Mouse (Mus musculus) midbrain, embryonic 11.5 days (tissue): ENCODE results near the gene Cdk13. TPM values are rescaled to one million over a fixed set of nuclear protein-coding genes. Genes with fewer than 3 reads are reported as not detected.

Experiments used
- ATAC-seq: fragments of 200-750 bp; cut with Nextera tagmentation; 2 replicates; pipeline ENCODE4 v1.8.0; 2017; ENCODE audit warnings: moderate TSS enrichment, moderate library complexity; ENCODE audit not compliant: low FRiP score
- DNase-seq: peaks from one replicate; pipeline ENCODE4 v3.0.0; 2015; ENCODE audit warnings: low spot score; ENCODE audit errors: missing footprints
- H3K27ac ChIP-seq: fragments of 300-500 bp; sonication (generic); 2 replicates; pipeline ENCODE4 v1.5.1; 2014; ENCODE audit warnings: low read depth, low read length
- H3K27me3 ChIP-seq: fragments of 300-500 bp; sonication (generic); 2 replicates; pipeline ENCODE4 v1.6.1; 2014; ENCODE audit warnings: mild to moderate bottlenecking, low read length, moderate library complexity, mixed read lengths; ENCODE audit not compliant: control insufficient read depth, insufficient read depth
- H3K36me3 ChIP-seq: fragments of 300-500 bp; sonication (generic); 2 replicates; pipeline ENCODE4 v1.6.1; 2014; ENCODE audit warnings: mild to moderate bottlenecking, low read length, moderate library complexity, mixed read lengths; ENCODE audit not compliant: control insufficient read depth, insufficient read depth
- H3K4me1 ChIP-seq: fragments of 300-500 bp; sonication (generic); 2 replicates; pipeline ENCODE4 v1.6.1; 2014; ENCODE audit warnings: low read length; ENCODE audit not compliant: control insufficient read depth, insufficient read depth
- H3K4me2 ChIP-seq: fragments of 300-500 bp; sonication (generic); 2 replicates; pipeline ENCODE4 v1.6.1; 2014; ENCODE audit warnings: mild to moderate bottlenecking, moderate library complexity
- H3K4me3 ChIP-seq: fragments of 300-500 bp; sonication (generic); 2 replicates; pipeline ENCODE4 v1.5.1; 2014; ENCODE audit warnings: low read depth, low read length
- H3K9ac ChIP-seq: fragments of 300-500 bp; sonication (generic); 2 replicates; pipeline ENCODE4 v1.6.1; 2014; ENCODE audit warnings: low read length
- H3K9me3 ChIP-seq: fragments of 300-500 bp; sonication (generic); 2 replicates; pipeline ENCODE4 v1.6.1; 2016; ENCODE audit warnings: low read length; ENCODE audit not compliant: control insufficient read depth
- WGBS: fragments of 180-500 bp; shearing (Covaris S2); extraction: QIAGEN DNeasy Blood & Tissue Kit; methylation state at CpG from one replicate; pipeline ENCODE4 v1.1.7; 2014; 5-methylcytosine and 5-hydroxymethylcytosine counted together
- polyA plus RNA-seq: library from polyadenylated mRNA; unstranded; fragments of >200 nt; fragmentation: Nextera tagmentation; extraction: Ambion mirVana; gene quantifications from 2 replicates; pipeline ENCODE4 v1.2.1, GENCODE M21; 2014

Gene Cdk13
- polyA plus RNA-seq, 1 experiment from 2014 or later: 17.1 TPM

DNA sequence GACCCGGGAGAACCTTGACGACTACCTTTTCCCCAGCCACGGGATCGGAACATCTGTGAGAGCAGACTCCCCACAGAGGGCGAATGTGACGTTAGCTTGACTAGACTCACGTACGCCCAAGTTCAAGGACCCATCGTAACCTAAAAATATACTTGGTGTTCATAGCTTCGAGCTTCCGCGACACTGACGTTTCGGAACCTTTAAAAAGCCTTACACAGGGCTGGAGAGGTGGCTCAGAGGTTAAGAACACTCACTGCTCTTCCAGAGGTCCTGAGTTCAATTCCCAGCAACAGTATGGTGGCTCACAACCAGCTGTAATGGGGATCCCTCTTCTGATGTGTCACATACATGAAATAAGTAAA is 698 bp upstream of the Cdk13 start:
- H3K4me3 ChIP-seq: peak overlapping the region; percentile 98
- under 1% methylated on average over 14 of the region's 14 CpGs for WGBS
- no peaks in the 10 kb centered on the region for H3K36me3 ChIP-seq
- H3K27ac ChIP-seq: peak overlapping the region; percentile 80
- peaks cover 4% of the 10 kb centered on the region for H3K4me1 ChIP-seq
- H3K4me2 ChIP-seq: peak overlapping the region; percentile 59
- no peaks in the 10 kb centered on the region for H3K27me3 ChIP-seq
- DNase-seq: no peak
- no peaks in the 10 kb centered on the region for H3K9me3 ChIP-seq
- H3K9ac ChIP-seq: peak overlapping the region; percentile 77
- no peak for ATAC-seq

DNA sequence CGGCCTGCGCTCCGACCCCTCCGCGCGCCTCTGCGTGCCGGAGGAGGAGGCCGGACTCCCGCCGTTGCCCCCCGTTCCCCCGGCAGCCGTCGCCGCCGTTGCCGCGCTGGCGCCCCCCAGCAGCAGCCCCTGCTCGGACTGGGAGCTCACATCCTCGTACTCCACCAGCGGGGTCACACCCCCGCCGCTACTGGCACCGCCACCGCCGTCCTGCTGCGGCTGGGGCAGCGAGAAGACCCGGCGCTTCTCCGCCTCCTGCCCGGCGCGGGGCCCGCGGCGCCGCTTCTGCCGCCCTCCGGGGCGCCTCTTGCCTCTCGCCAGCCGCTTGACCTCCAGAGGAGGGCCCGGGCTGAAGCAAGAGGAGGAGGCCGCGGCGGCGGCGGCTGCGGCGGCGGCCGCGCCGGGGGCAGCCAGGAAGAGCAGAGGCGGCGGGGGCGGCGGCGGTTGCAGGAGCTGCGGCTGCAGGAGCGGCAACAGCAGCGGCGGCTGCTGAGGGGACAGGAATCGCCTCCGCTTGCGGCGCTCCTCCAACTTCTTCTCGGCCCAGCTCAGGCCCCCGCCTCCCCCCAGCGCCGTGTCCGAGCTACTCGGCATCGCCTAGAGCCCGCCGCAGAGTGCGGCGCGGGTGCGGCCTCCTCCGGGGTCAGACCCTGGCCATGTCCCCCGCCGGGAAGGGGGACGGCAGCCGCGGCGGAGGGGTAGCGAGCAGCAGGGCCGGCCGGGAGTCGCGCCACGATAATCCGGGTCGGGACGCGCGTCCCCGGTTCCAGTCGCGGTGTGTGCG is 647 bp downstream of the Cdk13 start:
- Histone ChIP-seq H3K4me1 (peaks cover 4% of the 10 kb centered on the region), H3K4me3 (peak overlapping the region; percentile 98), H3K9ac (peak overlapping the region; percentile 96), H3K4me2 (peak overlapping the region; percentile 89), H3K27me3 (no peaks in the 10 kb centered on the region), H3K9me3 (no peaks in the 10 kb centered on the region), H3K36me3 (no peaks in the 10 kb centered on the region), H3K27ac (peak overlapping the region; percentile 96)
- peak; percentile 56 for ATAC-seq
- WGBS: under 1% methylated on average over 79 of the region's 105 CpGs
- peak; percentile 96 for DNase-seq

DNA sequence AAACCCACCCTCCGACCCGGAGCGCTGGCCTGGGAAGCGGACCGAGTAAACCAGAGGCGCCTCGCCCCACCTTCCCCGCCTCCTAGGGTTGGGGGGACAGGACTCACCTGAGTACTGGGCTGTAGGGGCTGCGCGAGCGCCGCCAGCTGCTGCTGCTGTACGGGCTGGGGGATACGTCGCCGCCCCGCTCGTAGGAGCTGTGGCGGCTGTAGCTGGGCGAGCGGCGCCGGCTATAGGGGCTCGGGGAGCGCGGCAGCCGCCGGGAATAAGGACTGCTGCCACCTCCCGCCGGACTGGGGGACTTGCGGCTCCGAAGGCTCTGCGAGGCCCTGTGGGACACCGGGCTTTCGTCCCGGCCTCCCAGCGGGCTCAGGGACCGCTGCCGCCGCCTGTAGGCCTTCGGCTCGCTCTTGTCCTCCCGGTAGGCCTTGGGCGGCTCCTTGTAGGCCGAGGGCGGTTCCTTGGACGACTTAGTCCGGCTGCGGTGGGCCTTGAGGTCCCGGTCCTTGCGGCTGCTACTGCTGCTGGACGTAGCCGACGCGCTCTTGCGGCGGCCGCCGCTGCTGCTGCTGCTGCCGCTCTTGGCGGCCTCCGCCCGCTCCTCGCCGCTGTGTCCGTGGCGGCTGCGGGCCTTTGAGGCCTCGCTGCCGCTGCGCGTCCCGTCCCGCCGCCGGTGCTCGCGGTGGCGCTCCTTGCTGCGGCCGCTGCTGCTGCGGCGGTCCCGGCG is 1.4 kb downstream of the Cdk13 start:
- Histone ChIP-seq H3K9ac (peak overlapping the region; percentile 96), H3K4me3 (peak overlapping the region; percentile 98), H3K4me2 (peak overlapping the region; percentile 89), H3K27ac (peak overlapping the region; percentile 96), H3K27me3 (no peaks in the 10 kb centered on the region), H3K9me3 (no peaks in the 10 kb centered on the region), H3K36me3 (no peaks in the 10 kb centered on the region), H3K4me1 (peaks cover 4% of the 10 kb centered on the region)
- WGBS: under 1% methylated on average over 70 of the region's 85 CpGs
- DNase-seq: peak; percentile 97
- peak; percentile 57 for ATAC-seq

DNA sequence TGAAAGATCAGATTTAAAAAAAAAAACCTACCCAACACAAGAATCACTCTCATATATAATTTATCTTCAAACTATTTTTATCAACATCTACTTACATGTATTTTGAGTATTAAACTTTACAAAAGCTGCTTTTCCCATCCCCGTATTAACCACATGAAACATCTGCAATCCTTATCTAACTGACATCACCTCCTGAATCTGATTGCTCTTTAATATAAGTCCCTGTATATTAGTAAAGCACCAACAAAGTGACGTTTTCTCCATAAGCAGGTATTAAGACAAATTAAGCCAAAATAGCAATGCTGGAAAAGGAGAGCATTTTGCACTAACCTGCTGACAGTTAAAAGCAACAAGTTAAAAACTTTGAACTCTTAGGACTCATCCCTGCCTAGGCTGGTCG is 2.0 kb downstream of the Cdk13 start:
- Histone ChIP-seq H3K4me2 (peak overlapping the region; percentile 89), H3K9ac (peak overlapping the region; percentile 96), H3K4me1 (peaks cover 4% of the 10 kb centered on the region), H3K4me3 (peak overlapping the region; percentile 98), H3K27ac (peak overlapping the region; percentile 96; the same call in 1 of the 2 replicates), H3K9me3 (no peaks in the 10 kb centered on the region), H3K27me3 (no peaks in the 10 kb centered on the region), H3K36me3 (no peaks in the 10 kb centered on the region)
- DNase-seq (no peak), ATAC-seq (no peak)
- 4% methylated on average over 3 of the region's 3 CpGs for WGBS

DNA sequence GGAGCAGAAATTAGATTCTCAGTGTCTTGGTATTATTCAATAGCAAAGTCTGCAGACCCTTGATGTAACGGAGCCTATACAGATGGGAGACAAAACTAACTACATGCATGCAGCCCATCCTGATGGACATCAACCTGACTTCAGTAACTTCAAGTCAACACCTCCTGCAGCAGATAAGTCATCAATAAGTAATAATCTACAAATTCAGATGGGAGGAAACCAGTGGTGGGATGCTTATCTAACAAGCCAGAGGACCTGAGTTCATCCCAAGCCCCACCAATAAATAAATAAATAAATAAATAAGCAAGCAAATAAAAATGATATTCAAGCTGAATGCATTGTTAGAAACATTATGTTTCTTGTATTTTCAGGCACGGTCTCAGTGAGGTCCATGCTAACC is 5.2 kb downstream of the Cdk13 start:
- ATAC-seq: no peak
- Histone ChIP-seq H3K4me2 (no peak overlapping the region), H3K9ac (no peak overlapping the region), H3K27me3 (no peaks in the 10 kb centered on the region), H3K27ac (no peak overlapping the region), H3K9me3 (no peaks in the 10 kb centered on the region), H3K4me1 (peaks cover 4% of the 10 kb centered on the region), H3K36me3 (no peaks in the 10 kb centered on the region), H3K4me3 (no peak overlapping the region)
- DNase-seq: no peak
- WGBS: 92% methylated on average over 2 of the region's 2 CpGs

DNA sequence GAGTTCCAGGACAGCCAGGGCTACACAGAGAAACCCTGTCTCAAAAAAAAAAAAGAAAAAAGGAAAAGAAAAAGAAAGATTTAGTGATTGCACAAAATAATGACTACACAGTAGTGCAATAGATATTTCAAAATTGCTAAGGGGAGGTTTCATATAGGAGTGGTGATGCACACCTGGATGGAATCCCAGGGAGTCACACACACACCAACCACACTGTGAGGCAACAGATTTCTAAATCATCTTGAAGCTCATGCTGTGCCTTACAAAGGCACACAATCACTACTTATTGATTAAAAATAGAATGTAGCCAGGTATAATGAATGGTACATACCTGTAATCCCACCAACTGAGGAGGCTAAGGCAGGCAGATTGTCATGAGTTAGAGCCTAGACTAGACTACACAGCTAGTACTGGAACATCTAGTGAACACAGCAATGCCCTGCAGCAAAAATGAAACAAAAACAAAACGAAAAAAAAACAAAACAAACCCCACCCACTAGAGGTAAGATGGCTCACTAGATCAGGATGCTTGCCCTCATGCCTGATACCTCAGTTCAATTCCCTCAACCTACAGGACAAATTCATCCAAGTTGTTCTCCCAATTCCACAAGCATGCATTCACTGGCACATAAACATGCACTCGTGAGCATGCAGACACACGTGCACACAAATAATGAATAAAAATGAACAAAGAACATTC is 9.0 kb downstream of the Cdk13 start:
- H3K4me3 ChIP-seq: no peak overlapping the region
- no peaks in the 10 kb centered on the region for H3K36me3 ChIP-seq
- no peaks in the 10 kb centered on the region for H3K27me3 ChIP-seq
- no peak overlapping the region for H3K27ac ChIP-seq
- no peak for ATAC-seq
- H3K4me1 ChIP-seq: no peaks in the 10 kb centered on the region; the same call in 1 of the 2 replicates
- no peak overlapping the region for H3K9ac ChIP-seq
- no peaks in the 10 kb centered on the region for H3K9me3 ChIP-seq
- no peak overlapping the region for H3K4me2 ChIP-seq
- DNase-seq: no peak
- 92% methylated on average over 3 of the region's 3 CpGs for WGBS

DNA sequence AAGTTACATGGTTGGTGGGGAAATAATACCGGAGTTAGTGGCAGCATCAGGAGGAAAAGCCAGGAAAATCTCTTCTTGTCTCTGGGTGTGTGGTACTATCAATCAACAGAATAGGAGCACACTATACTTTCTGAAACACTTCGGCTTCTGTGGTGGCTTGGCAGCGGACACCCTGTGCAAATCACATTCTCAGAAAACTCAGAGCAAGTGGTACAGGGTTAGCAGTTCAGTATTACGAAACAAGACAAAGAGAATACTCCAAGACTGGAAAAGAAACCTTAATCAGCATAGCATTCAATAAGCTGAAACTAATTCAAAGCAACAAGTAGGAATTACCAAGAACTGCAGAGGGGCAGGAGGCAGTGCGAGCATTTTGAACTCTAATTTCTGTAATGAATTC is 21.3 kb downstream of the Cdk13 start:
- ATAC-seq (no peak), DNase-seq (peak; percentile 78)
- Histone ChIP-seq H3K27ac (no peak overlapping the region), H3K9me3 (no peaks in the 10 kb centered on the region), H3K4me1 (no peaks in the 10 kb centered on the region), H3K27me3 (no peaks in the 10 kb centered on the region), H3K4me2 (no peak overlapping the region), H3K9ac (no peak overlapping the region), H3K36me3 (no peaks in the 10 kb centered on the region), H3K4me3 (no peak overlapping the region)
- 96% methylated on average over 5 of the region's 5 CpGs for WGBS

DNA sequence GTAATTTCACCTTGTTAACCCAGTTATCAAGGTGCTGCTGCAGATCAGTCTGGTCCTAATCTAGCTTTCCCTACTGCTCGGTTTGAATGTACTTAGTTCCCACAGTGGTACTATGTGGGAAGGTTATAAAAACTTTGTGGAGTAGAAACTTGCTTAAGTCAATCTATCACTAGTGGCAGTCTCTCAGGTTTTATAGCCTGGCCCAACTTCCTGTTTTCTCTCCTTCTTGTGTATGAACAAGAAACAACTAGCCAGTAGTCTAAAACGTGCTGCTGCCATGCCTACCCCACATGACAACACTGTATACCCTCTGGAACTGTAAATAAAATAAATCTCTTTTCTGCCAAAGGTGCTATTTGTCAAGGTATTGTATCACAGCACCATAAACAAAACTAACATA is 25.0 kb downstream of the Cdk13 start:
- Histone ChIP-seq H3K27ac (no peak overlapping the region), H3K36me3 (no peaks in the 10 kb centered on the region), H3K4me1 (no peaks in the 10 kb centered on the region), H3K9me3 (0 out of 2 replicates have a peak, but pooled peaks cover 4% of the 10 kb centered on the region), H3K4me2 (no peak overlapping the region), H3K4me3 (no peak overlapping the region), H3K9ac (no peak overlapping the region), H3K27me3 (no peaks in the 10 kb centered on the region)
- 92% methylated on average over 2 of the region's 2 CpGs for WGBS
- ATAC-seq (no peak), DNase-seq (no peak)

DNA sequence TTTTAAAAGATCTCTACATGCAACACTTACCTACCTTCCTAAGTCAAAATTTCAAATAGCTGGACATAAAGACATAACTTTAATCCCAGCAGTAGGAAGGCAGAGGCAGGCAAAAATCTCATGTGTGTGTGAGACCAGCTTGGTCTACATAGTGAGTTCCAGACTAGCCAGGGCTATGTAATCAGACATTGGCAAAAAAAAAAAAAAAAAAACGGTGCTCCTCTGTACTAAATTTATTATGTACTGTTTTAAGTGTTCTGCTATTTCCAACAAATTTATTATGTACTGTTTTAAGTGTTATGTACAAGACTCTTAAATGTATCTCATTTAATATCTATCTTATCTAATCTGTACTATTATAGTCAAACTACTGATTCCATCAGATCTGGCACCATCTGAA is 28.6 kb downstream of the Cdk13 start:
- no peaks in the 10 kb centered on the region for H3K27me3 ChIP-seq
- no peaks in the 10 kb centered on the region for H3K4me1 ChIP-seq
- H3K4me2 ChIP-seq: no peak overlapping the region
- DNase-seq (no peak), ATAC-seq (no peak)
- WGBS: 87% methylated on average over 1 of the region's 1 CpGs
- H3K4me3 ChIP-seq: no peak overlapping the region
- H3K27ac ChIP-seq: no peak overlapping the region
- H3K36me3 ChIP-seq: peaks cover 8% of the 10 kb centered on the region
- 0 out of 2 replicates have a peak, but pooled peaks cover 4% of the 10 kb centered on the region for H3K9me3 ChIP-seq
- no peak overlapping the region for H3K9ac ChIP-seq
